Mouse (Mus musculus): ENCODE measurements around the gene Brd4. TPM values are rescaled to one million over a fixed set of nuclear protein-coding genes. Genes with fewer than 3 reads are reported as not detected.

Gene Brd4
- polyA plus RNA-seq, 1 experiment from 2014 or later: 90.2 TPM

Other genes with a start within 250 kb of the Brd4 start
- gene Rrp1b, start 248.6 kb downstream of the Brd4 start, polyA plus RNA-seq (2014; fragmentation: Nextera tagmentation; extraction: Ambion mirVana): 73.2 and 79.0 TPM in 2 replicates
- gene Hsf2bp, start 248.4 kb downstream of the Brd4 start, polyA plus RNA-seq (2014; fragmentation: Nextera tagmentation; extraction: Ambion mirVana): 0.35 and 0.39 TPM in 2 replicates
- gene Notch3, start 117.9 kb downstream of the Brd4 start, polyA plus RNA-seq (2014; fragmentation: Nextera tagmentation; extraction: Ambion mirVana): 13.3 and 13.8 TPM in 2 replicates
- not detected in 2 replicates for gene Ephx3, start 95.2 kb downstream of the Brd4 start, polyA plus RNA-seq (2014; fragmentation: Nextera tagmentation; extraction: Ambion mirVana)
- gene Akap8, start 36.5 kb upstream of the Brd4 start, polyA plus RNA-seq (2014; fragmentation: Nextera tagmentation; extraction: Ambion mirVana): 51.8 and 57.2 TPM in 2 replicates
- 64.4 and 79.0 TPM in 2 replicates for gene Akap8l, start 65.9 kb upstream of the Brd4 start, polyA plus RNA-seq (2014; fragmentation: Nextera tagmentation; extraction: Ambion mirVana)
- gene Wiz, start 104.7 kb upstream of the Brd4 start, polyA plus RNA-seq (2014; fragmentation: Nextera tagmentation; extraction: Ambion mirVana): 30.8 and 32.3 TPM in 2 replicates
- gene Rasal3, start 118.9 kb upstream of the Brd4 start, polyA plus RNA-seq (2014; fragmentation: Nextera tagmentation; extraction: Ambion mirVana): 2.1 and 2.2 TPM in 2 replicates
- gene Pglyrp2, start 139.4 kb upstream of the Brd4 start, polyA plus RNA-seq (2014; fragmentation: Nextera tagmentation; extraction: Ambion mirVana): 0.11 and 0.30 TPM in 2 replicates
- gene Cyp4f39, start 168.0 kb upstream of the Brd4 start, polyA plus RNA-seq (2014; fragmentation: Nextera tagmentation; extraction: Ambion mirVana): 0.62 and 0.63 TPM in 2 replicates
- gene Cyp4f17, start 221.3 kb upstream of the Brd4 start, polyA plus RNA-seq (2014; fragmentation: Nextera tagmentation; extraction: Ambion mirVana): 6.9 and 7.7 TPM in 2 replicates

Measured in intestine, embryonic 14.5 days (tissue).